In the genomic region with DNA sequence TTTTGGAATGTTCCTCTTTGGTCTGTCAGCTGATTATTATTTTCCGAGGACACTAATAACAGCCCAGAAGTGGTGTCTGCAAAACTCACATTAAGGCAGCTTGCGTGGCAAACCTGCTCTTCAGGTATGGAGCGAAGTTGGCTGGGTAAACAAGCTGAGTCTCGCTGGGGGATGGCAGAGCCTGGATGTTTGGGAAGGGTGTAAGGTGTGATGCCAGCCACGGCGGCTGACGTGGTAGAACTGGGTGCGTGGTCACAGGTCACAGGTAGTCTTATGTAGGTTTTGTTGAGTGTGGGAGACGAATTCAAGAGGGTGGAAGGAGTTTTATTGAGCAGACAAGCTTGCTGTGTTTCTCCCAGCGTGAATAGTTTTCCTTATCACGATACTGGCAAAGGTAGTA, we compare ENCODE assay signal across 39 mouse cellular contexts. TPM values are rescaled to one million over a fixed set of nuclear protein-coding genes. Genes with fewer than 3 reads are reported as not detected.
DNase-seq lines count a peak whose midpoint lies in the region; ATAC-seq and TF ChIP-seq lines count a peak whose summit lies in the region.
"Had no signal": no experiment of that assay in that cellular context is flagged by ENCODE, and none has a peak within 500 bp of the region (broad histone marks: within the 10 kb centered on the region; RNA-seq: fewer than 3 reads in every experiment).

No protein-coding gene starts in this region.

- H3K27ac ChIP-seq in intestine, embryonic 14.5 days (ENCODE audit: low read depth), result no peak overlapping the region
- H3K27ac ChIP-seq in intestine, embryonic 16.5 days (ENCODE audit: low read length), result no peak overlapping the region
- peak overlapping the region; percentile 34; the same call in 1 of the 2 replicates for H3K27ac ChIP-seq in embryonic facial prominence, embryonic 15.5 days (replicated peaks)
- H3K27ac ChIP-seq in lung, postnatal 0 days (ENCODE audit: low read length), result peak overlapping the region; percentile 59; the same call in 1 of the 2 replicates
- H3K27ac ChIP-seq: embryonic facial prominence, embryonic 13.5 days; forebrain, embryonic 12.5 days; hindbrain, embryonic 12.5 days; hindbrain, postnatal 0 days; left cerebral cortex, adult 2 months; limb, embryonic 12.5 days; liver, embryonic 15.5 days had no signal

- H3K9ac ChIP-seq in intestine, embryonic 14.5 days (ENCODE audit: low read length), result no peak overlapping the region
- no peak overlapping the region for H3K9ac ChIP-seq in intestine, embryonic 16.5 days (ENCODE audit: low read depth, low read length)
- no peak overlapping the region for H3K9ac ChIP-seq in embryonic facial prominence, embryonic 15.5 days
- H3K9ac ChIP-seq in lung, postnatal 0 days (replicated peaks; ENCODE audit: low read depth), result no peak overlapping the region
- H3K9ac ChIP-seq: embryonic facial prominence, embryonic 13.5 days; forebrain, embryonic 12.5 days; forebrain, postnatal 0 days; hindbrain, embryonic 12.5 days; limb, embryonic 12.5 days; liver, embryonic 15.5 days had no signal

- H3K4me3 ChIP-seq in intestine, embryonic 14.5 days (ENCODE audit: low read depth, low read length), result no peak overlapping the region
- no peak overlapping the region for H3K4me3 ChIP-seq in intestine, embryonic 16.5 days (ENCODE audit: low read length)
- H3K4me3 ChIP-seq in embryonic facial prominence, embryonic 15.5 days (replicated peaks), result no peak overlapping the region
- H3K4me3 ChIP-seq in lung, postnatal 0 days (ENCODE audit: low read depth, low read length), result no peak overlapping the region
- H3K4me3 ChIP-seq: embryonic facial prominence, embryonic 13.5 days; forebrain, embryonic 12.5 days; hindbrain, embryonic 12.5 days; left cerebral cortex, adult 2 months; limb, embryonic 12.5 days; liver, embryonic 15.5 days had no signal

- 0 out of 2 replicates have a peak, but pooled peaks cover 3% of the 10 kb centered on the region for H3K4me1 ChIP-seq in intestine, embryonic 14.5 days (replicated peaks; ENCODE audit: control insufficient read depth, insufficient read depth, low read length)
- 0 out of 2 replicates have a peak, but pooled peaks cover 2% of the 10 kb centered on the region for H3K4me1 ChIP-seq in intestine, embryonic 16.5 days (ENCODE audit: control insufficient read depth, insufficient read depth, low read length)
- no peaks in the 10 kb centered on the region for H3K4me1 ChIP-seq in embryonic facial prominence, embryonic 15.5 days
- H3K4me1 ChIP-seq in lung, postnatal 0 days (ENCODE audit: insufficient read depth, low read depth, low read length), result no peaks in the 10 kb centered on the region
- H3K4me1 ChIP-seq: forebrain, embryonic 12.5 days; hindbrain, embryonic 12.5 days; limb, embryonic 12.5 days; liver, embryonic 15.5 days had no signal

- H3K27me3 ChIP-seq in intestine, embryonic 14.5 days (replicated peaks; ENCODE audit: control insufficient read depth, insufficient read depth, low read length), result no peaks in the 10 kb centered on the region
- H3K27me3 ChIP-seq in intestine, embryonic 16.5 days (replicated peaks; ENCODE audit: control insufficient read depth, insufficient read depth, low read length), result no peaks in the 10 kb centered on the region
- H3K27me3 ChIP-seq in embryonic facial prominence, embryonic 15.5 days, result no peaks in the 10 kb centered on the region
- no peaks in the 10 kb centered on the region for H3K27me3 ChIP-seq in lung, postnatal 0 days (replicated peaks; ENCODE audit: insufficient read depth, low read length)
- H3K27me3 ChIP-seq: embryonic facial prominence, embryonic 13.5 days; forebrain, embryonic 12.5 days; hindbrain, embryonic 12.5 days; limb, embryonic 12.5 days; liver, embryonic 15.5 days had no signal

- no peak for ATAC-seq in intestine, embryonic 14.5 days (replicated peaks; ENCODE audit: low FRiP score, low TSS enrichment, low read depth)
- ATAC-seq in intestine, embryonic 16.5 days, result no peak
- ATAC-seq in embryonic facial prominence, embryonic 15.5 days (ENCODE audit: insufficient number of reproducible peaks, low FRiP score, low TSS enrichment, low read depth), result no peak
- ATAC-seq in lung, postnatal 0 days, result peak; percentile 51
- ATAC-seq in granulocyte monocyte progenitor cell, adult 5-6 weeks (replicated peaks; ENCODE audit: poor library complexity, severe bottlenecking), result no peak
- ATAC-seq: forebrain, postnatal 0 days; hindbrain, postnatal 0 days; intestine, postnatal 0 days; midbrain, embryonic 16.5 days had no signal

- H3K4me2 ChIP-seq in intestine, embryonic 14.5 days (ENCODE audit: low read length), result no peak overlapping the region
- H3K4me2 ChIP-seq in intestine, embryonic 16.5 days (ENCODE audit: low read depth, low read length), result no peak overlapping the region
- H3K4me2 ChIP-seq in embryonic facial prominence, embryonic 15.5 days (replicated peaks), result no peak overlapping the region
- no peak overlapping the region for H3K4me2 ChIP-seq in lung, postnatal 0 days (replicated peaks; ENCODE audit: low read depth, low read length)
- H3K4me2 ChIP-seq: embryonic facial prominence, embryonic 13.5 days; forebrain, embryonic 12.5 days; hindbrain, embryonic 12.5 days; limb, embryonic 12.5 days; liver, embryonic 15.5 days; midbrain, embryonic 11.5 days had no signal

- WGBS in intestine, embryonic 14.5 days, result 70% methylated on average over 11 of the region's 11 CpGs
- 60% methylated on average over 11 of the region's 11 CpGs for WGBS in intestine, embryonic 16.5 days
- 66% methylated on average over 11 of the region's 11 CpGs for WGBS in embryonic facial prominence, embryonic 15.5 days
- WGBS in lung, postnatal 0 days, result 51% methylated on average over 11 of the region's 11 CpGs

- no peaks in the 10 kb centered on the region for H3K9me3 ChIP-seq in intestine, embryonic 14.5 days (ENCODE audit: control insufficient read depth, low read length)
- H3K9me3 ChIP-seq in intestine, embryonic 16.5 days (ENCODE audit: control insufficient read depth, low read length), result no peaks in the 10 kb centered on the region
- no peaks in the 10 kb centered on the region for H3K9me3 ChIP-seq in embryonic facial prominence, embryonic 15.5 days (replicated peaks)
- no peaks in the 10 kb centered on the region for H3K9me3 ChIP-seq in lung, postnatal 0 days (ENCODE audit: low read length)
- H3K9me3 ChIP-seq: embryonic facial prominence, embryonic 13.5 days; forebrain, embryonic 12.5 days; G1E; hindbrain, embryonic 12.5 days; limb, embryonic 12.5 days; liver, embryonic 15.5 days had no signal

- no peak for TF ChIP-seq CTCF in lung, postnatal 0 days (IDR thresholded peaks at IDR 0.05)

- TF ChIP-seq EP300 in lung, postnatal 0 days (IDR thresholded peaks at IDR 0.05), result no peak

- no peaks in the 10 kb centered on the region for H3K36me3 ChIP-seq in intestine, embryonic 14.5 days (ENCODE audit: control insufficient read depth, insufficient read depth, low read length)
- H3K36me3 ChIP-seq in intestine, embryonic 16.5 days (ENCODE audit: control insufficient read depth, insufficient read depth, low read length), result no peaks in the 10 kb centered on the region
- H3K36me3 ChIP-seq in embryonic facial prominence, embryonic 15.5 days, result no peaks in the 10 kb centered on the region
- H3K36me3 ChIP-seq in lung, postnatal 0 days (ENCODE audit: insufficient read depth, low read length), result no peaks in the 10 kb centered on the region
- H3K36me3 ChIP-seq: embryonic facial prominence, embryonic 13.5 days; forebrain, embryonic 12.5 days; G1E; hindbrain, embryonic 12.5 days; limb, embryonic 12.5 days; liver, embryonic 15.5 days had no signal

- peak; percentile 51 for DNase-seq in intestine, embryonic 14.5 days (ENCODE audit: low spot score)
- DNase-seq in lung, postnatal 0 days (ENCODE audit: low spot score), result peak; percentile 65
- DNase-seq in lung, postnatal 4 days, result peak; percentile 40 to 50
- no peak for DNase-seq in kidney, postnatal 36 days
- DNase-seq in embryo, embryonic 9.5 days (ENCODE audit: extremely low spot score), result no peak
- DNase-seq: adrenal gland, adult 8-10 months; cerebellum, adult 8-10 months; cerebellum, postnatal 25 days; forebrain, postnatal 0 days; gastrocnemius, postnatal 10 days; kidney, adult 9 months; kidney, postnatal 10 days; right cerebral cortex, adult 18-20 months; right cerebral cortex, postnatal 4 days; thymus, postnatal 25 days had no signal

RNA-seq across cellular contexts. Expression of a gene that starts 24.4 kb away (rescaled TPM):
- polyA plus RNA-seq in intestine, embryonic 14.5 days (2014; fragmentation: Nextera tagmentation; extraction: Ambion mirVana), result 6.0 and 9.2 TPM in 2 replicates
- 18.4 and 19.6 TPM in 2 replicates for polyA plus RNA-seq in intestine, embryonic 16.5 days (2015; fragmentation: Nextera tagmentation; extraction: Ambion mirVana)
- 37.0 and 46.2 TPM in 2 replicates for polyA plus RNA-seq in embryonic facial prominence, embryonic 15.5 days (2015; fragmentation: Nextera tagmentation; extraction: Ambion mirVana)
- polyA plus RNA-seq in lung, postnatal 0 days (2015; fragmentation: Nextera tagmentation; extraction: Ambion mirVana), result 8.2 and 9.7 TPM in 2 replicates
- total RNA-seq in granulocyte monocyte progenitor cell, adult 5-6 weeks (2014; fragmentation: Nextera tagmentation), result not detected in 2 replicates
- not detected in 2 replicates for total RNA-seq in granulocyte monocyte progenitor cell, adult 5-6 weeks (2017)
- total RNA-seq: forebrain, postnatal 0 days; G1E; heart, postnatal 25 days; hindbrain, postnatal 0 days; layer of hippocampus, postnatal 10 days; left cerebral cortex, adult 2 months; left cerebral cortex, postnatal 25 days; megakaryocyte, adult 5-6 weeks had no signal
- polyA plus RNA-seq: G1E; heart, embryonic 14.5 days; midbrain, embryonic 11.5 days; neural tube, embryonic 11.5 days had no signal

RNA-seq across cellular contexts. Expression of a gene that starts 30.6 kb away (rescaled TPM):
- 16.5 and 17.1 TPM in 2 replicates for polyA plus RNA-seq in intestine, embryonic 14.5 days (2014; fragmentation: Nextera tagmentation; extraction: Ambion mirVana)
- polyA plus RNA-seq in intestine, embryonic 16.5 days (2015; fragmentation: Nextera tagmentation; extraction: Ambion mirVana), result 101 and 110 TPM in 2 replicates
- 0.55 and 0.58 TPM in 2 replicates for polyA plus RNA-seq in embryonic facial prominence, embryonic 15.5 days (2015; fragmentation: Nextera tagmentation; extraction: Ambion mirVana)
- polyA plus RNA-seq in lung, postnatal 0 days (2015; fragmentation: Nextera tagmentation; extraction: Ambion mirVana), result 0.27 and 0.31 TPM in 2 replicates
- not detected in 2 replicates for total RNA-seq in granulocyte monocyte progenitor cell, adult 5-6 weeks (2014; fragmentation: Nextera tagmentation)
- total RNA-seq in granulocyte monocyte progenitor cell, adult 5-6 weeks (2017), result not detected in 2 replicates
- total RNA-seq: forebrain, postnatal 0 days; G1E; heart, postnatal 25 days; hindbrain, postnatal 0 days; layer of hippocampus, postnatal 10 days; left cerebral cortex, adult 2 months; left cerebral cortex, postnatal 25 days; megakaryocyte, adult 5-6 weeks had no signal
- polyA plus RNA-seq: G1E had no signal

RNA-seq across cellular contexts. Expression of a gene that starts 46.5 kb away (rescaled TPM):
- not detected in 2 replicates for polyA plus RNA-seq in intestine, embryonic 14.5 days (2014; fragmentation: Nextera tagmentation; extraction: Ambion mirVana)
- not detected in 2 replicates for polyA plus RNA-seq in intestine, embryonic 16.5 days (2015; fragmentation: Nextera tagmentation; extraction: Ambion mirVana)
- polyA plus RNA-seq in embryonic facial prominence, embryonic 15.5 days (2015; fragmentation: Nextera tagmentation; extraction: Ambion mirVana), result 0.24 and 0.88 TPM in 2 replicates
- not detected in 2 replicates for polyA plus RNA-seq in lung, postnatal 0 days (2015; fragmentation: Nextera tagmentation; extraction: Ambion mirVana)
- total RNA-seq in granulocyte monocyte progenitor cell, adult 5-6 weeks (2014; fragmentation: Nextera tagmentation), result not detected in 2 replicates
- not detected in 2 replicates for total RNA-seq in granulocyte monocyte progenitor cell, adult 5-6 weeks (2017)
- total RNA-seq: adrenal gland, adult 8-10 months; adrenal gland, postnatal 4 days; G1E; gastrocnemius, postnatal 10 days; heart, postnatal 25 days; liver, adult 2 months; megakaryocyte, adult 5-6 weeks had no signal
- polyA plus RNA-seq: embryonic facial prominence, embryonic 13.5 days; forebrain, embryonic 12.5 days; G1E; gonadal fat pad, adult 2 months; heart, embryonic 14.5 days; limb, embryonic 12.5 days; liver, adult 2 months; liver, embryonic 15.5 days; midbrain, embryonic 11.5 days; neural tube, embryonic 11.5 days had no signal

RNA-seq across cellular contexts. Expression of a gene that starts 52.6 kb away (rescaled TPM):
- polyA plus RNA-seq in intestine, embryonic 14.5 days (2014; fragmentation: Nextera tagmentation; extraction: Ambion mirVana), result not detected in 2 replicates
- polyA plus RNA-seq in intestine, embryonic 16.5 days (2015; fragmentation: Nextera tagmentation; extraction: Ambion mirVana), result not detected in 2 replicates
- 0.16 and 0.35 TPM in 2 replicates for polyA plus RNA-seq in embryonic facial prominence, embryonic 15.5 days (2015; fragmentation: Nextera tagmentation; extraction: Ambion mirVana)
- not detected in 2 replicates for polyA plus RNA-seq in lung, postnatal 0 days (2015; fragmentation: Nextera tagmentation; extraction: Ambion mirVana)
- total RNA-seq in granulocyte monocyte progenitor cell, adult 5-6 weeks (2014; fragmentation: Nextera tagmentation), result not detected in 2 replicates
- not detected in 2 replicates for total RNA-seq in granulocyte monocyte progenitor cell, adult 5-6 weeks (2017)
- total RNA-seq: adrenal gland, adult 8-10 months; adrenal gland, postnatal 4 days; forebrain, postnatal 0 days; gastrocnemius, postnatal 10 days; heart, postnatal 25 days; hindbrain, postnatal 0 days; layer of hippocampus, postnatal 10 days; left cerebral cortex, adult 2 months; left cerebral cortex, postnatal 25 days; liver, adult 2 months; megakaryocyte, adult 5-6 weeks had no signal
- polyA plus RNA-seq: embryonic facial prominence, embryonic 13.5 days; forebrain, embryonic 12.5 days; forebrain, postnatal 0 days; G1E; gonadal fat pad, adult 2 months; heart, embryonic 14.5 days; hindbrain, embryonic 12.5 days; hindbrain, postnatal 0 days; intestine, postnatal 0 days; limb, embryonic 12.5 days; liver, adult 2 months; liver, embryonic 15.5 days; midbrain, embryonic 11.5 days; midbrain, embryonic 16.5 days; neural tube, embryonic 11.5 days; spleen, adult 2 months had no signal

Comparison
In these comparisons a context has a peak if more than half of its experiments do, and no peak if none do; other contexts are left out.
1. DNase-seq: peak in intestine, embryonic 14.5 days (single experiment), lung, postnatal 0 days (single experiment) and lung, postnatal 4 days (2 of 2); none in kidney, postnatal 36 days (0 of 2) and embryo, embryonic 9.5 days (single experiment).
2. H3K27ac ChIP-seq: peak in embryonic facial prominence, embryonic 15.5 days (single experiment) and lung, postnatal 0 days (single experiment); none in intestine, embryonic 14.5 days (single experiment) and intestine, embryonic 16.5 days (single experiment).
3. RNA of a gene that starts 30.6 kb away (polyA plus RNA-seq): 101 to 110 TPM in intestine, embryonic 16.5 days and 16.5 to 17.1 TPM in intestine, embryonic 14.5 days; 0.55 to 0.58 TPM in embryonic facial prominence, embryonic 15.5 days and 0.27 to 0.31 TPM in lung, postnatal 0 days; every median in the first group is over 10 times any median in the second.